Mouse (Mus musculus) left cerebral cortex, adult 9 months (tissue): ENCODE measurements around the gene Tulp3.
A peak's percentile ranks its signal among the peaks of the same experiment; 100 is the strongest.
"Not testable (repeated sequence)": the region's sequence is repeated elsewhere in the genome, so short reads cannot be mapped to it uniquely, and the experiment has no call there.

ENCODE experiments used
- DNase-seq, 2 experiments: peaks; one replicate each; pipeline ENCODE4 v3.0.0; 2022; ENCODE audit warnings: low spot score in 2 of 2

Tulp3 gene

DNA sequence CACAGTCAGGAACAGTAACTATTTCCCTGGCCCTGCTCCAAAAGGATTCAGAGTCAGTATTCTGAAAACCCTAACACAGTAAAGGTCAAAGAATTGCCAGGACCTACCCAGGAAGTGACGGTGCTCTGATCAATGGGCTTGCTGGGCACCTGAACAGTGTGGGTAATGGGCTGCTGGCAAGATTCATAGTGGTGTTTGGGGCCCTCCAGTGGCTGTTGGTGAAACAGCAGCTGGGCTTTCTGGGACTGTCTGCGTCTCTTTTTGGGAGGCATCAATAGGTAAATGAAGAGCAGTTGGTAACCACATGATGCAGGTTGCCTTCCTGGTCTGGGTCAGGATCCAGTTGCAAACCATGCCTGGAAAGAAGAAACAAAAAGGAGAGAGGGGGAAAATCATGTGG is 3.3 kb upstream of the Tulp3 start:
- DNase-seq: peak in 1 of 2 experiments; percentile 82

DNA sequence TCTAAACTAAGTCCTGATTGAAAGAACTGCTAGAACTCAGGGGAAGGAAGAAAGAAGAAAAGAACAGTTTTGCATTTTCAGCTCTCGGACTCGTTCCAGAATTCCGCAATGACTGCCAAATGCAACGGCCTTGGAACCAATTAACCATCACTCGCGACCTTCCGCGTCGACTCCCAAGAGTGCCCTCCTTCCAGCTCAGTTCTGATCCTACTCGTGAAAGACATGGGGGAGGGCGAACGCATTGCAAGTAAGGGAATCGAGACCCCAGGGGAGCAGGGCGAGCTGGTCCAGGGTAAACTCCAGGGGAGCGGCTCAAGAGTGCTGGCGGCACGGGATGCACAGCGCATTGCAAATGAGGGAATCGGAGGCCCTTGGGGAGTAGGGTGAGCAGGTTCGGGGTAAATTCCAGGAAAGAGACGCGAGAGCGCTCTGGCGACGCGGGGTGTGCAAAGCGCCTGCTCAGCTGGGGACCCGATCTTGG is 410 bp downstream of the Tulp3 start:
- peak in 1 of 2 experiments; percentile 56 for DNase-seq

DNA sequence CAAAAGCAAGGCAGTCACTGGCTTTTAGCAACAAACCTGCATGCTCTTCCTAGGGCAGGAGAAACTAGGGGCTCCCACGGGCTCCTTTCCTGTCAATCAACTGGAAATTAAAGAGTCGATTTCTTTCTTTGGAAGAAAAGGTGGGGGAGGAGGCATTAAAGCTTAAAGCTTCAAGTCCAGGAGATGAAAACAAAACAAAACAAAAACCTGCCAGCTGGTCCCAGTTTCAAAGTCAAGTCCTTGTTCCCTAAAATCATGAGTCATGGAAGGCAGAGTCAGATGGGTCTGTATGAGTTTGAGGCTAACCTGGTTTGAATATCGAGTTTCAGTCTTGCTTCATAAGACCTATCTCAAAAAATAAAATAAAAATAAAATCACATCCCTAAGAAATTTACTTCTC is 1.5 kb downstream of the Tulp3 start:
- no peak for DNase-seq

DNA sequence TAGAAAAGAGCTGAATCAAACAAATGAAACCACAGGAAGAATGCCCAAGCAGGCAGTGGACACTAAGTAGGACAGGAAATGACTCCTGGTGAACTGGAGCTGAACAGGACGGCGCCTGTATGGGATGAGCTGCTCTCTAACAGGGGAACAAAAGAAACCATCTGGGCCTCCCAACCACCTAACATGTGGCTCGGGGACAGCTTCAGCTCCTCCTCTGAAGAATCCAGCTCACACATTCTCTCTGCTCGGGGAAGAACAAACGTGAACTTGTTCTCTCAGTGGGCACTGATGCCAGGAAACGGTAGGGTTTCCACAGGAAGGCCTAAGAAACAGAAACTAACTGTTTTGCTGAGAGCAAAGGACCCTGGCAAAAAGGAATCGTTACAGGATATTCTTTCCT is 5.9 kb downstream of the Tulp3 start:
- peak in 1 of 2 experiments; percentile 40 for DNase-seq

DNA sequence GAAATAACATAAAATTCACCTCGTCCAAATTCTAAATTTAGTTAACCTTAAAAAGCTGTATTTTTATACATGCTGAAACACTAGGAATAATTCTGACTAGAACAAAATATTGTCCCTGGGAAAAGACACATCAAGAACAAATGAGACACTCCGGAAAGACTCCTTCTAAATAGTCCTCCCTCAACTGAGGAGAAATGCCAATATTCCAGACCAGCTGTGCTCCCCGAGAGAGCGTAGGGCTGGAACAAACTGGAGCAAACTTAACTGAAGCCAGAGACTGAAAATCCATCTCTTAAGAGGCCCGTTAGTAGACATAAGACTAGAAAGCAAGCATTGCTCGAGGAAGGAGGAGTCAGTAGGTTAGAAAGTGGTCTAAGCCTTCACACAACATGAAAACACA is 8.9 kb downstream of the Tulp3 start:
- no peak for DNase-seq

DNA sequence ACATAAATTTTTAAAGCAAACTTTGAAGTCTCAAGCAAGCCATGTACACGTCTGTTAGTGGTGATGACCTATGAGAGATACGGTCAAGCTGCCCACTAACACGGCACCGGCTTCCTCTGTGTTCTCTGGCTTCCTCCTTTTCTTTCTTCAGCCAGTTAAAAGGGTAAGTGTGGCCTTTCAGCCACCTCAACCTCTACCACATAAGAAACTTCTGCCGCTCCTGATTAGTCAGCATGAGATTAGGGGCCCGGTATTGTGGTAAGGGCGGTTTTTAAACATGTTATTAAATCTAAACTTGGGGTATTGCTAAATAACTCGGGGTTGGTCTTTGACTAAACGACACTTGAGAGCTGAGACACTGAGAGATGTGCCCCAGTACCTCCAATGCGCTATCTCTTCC is 10.0 kb downstream of the Tulp3 start:
- DNase-seq: no peak

DNA sequence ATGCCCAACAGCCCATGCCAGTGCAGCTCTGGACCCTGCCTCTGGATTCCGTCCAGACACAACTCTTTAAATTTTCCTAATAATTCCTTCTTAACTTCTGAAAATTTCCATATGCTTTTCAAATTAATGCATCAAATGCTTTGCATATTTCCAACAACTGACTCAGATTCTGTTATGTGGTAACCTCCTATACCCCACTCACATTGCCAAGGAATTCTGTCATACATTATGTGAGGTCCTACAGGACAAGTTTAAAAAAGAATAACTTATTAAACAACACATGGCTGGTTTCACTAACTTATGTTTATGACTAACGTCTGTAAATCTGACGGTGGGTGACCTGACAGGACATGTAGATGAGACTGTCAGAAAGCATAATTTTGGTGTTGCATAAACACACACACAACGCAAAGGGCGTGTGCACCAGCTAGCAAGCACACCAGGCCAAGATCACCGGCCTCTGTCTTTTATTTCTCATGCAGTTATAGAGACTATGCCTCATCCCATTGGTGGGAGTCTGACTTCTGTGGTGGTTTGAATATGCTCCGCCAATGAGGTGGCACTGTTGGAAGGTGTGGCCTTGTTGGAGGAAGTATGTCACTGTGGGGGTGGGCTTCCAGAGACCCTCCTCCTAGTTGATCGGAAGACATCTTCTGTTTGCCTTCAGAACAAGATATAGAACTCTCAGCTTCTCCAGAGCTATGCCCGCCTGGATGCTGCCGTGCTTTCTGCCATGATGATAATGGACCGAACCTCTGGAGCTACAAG is 13.5 kb downstream of the Tulp3 start:
- DNase-seq: no peak

DNA sequence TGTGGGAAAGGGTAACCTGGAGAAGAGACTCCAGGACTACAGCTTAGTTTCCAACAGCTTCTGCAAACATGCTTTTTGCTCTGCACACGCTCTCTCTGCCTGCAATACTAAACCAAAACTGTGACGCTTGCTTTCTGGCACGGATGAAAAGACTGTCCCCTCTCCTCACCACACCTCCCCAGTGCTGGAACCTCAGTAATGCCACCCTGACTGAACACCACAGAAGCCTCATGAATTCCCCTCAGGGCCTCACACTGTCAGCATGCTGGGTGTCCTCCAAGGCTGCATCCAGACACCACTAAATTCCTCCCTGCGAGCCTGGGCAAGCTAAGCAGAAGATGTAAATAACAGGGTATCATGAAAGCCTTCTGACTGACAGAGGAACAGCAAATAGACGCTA is 16.8 kb downstream of the Tulp3 start:
- DNase-seq: no peak

DNA sequence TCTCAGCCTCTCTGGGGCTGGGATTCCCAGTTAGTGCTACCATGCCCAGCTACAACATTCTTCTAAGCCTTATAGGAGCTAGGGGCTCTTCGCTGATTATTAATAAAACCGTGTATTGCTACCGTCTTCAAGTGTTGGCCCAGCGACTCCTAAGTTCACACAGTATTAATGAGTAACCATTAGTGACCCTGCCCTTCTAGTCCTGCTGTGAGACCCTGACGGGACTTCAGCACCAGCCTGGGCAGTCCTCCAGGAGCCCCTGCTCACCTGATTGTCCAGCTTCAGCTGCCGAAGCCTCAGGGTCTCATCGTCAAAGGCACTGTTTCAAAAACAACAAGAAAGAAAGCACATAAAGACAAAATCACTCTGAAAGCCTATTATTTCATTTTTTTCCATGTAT is 18.2 kb downstream of the Tulp3 start:
- DNase-seq: no peak

DNA sequence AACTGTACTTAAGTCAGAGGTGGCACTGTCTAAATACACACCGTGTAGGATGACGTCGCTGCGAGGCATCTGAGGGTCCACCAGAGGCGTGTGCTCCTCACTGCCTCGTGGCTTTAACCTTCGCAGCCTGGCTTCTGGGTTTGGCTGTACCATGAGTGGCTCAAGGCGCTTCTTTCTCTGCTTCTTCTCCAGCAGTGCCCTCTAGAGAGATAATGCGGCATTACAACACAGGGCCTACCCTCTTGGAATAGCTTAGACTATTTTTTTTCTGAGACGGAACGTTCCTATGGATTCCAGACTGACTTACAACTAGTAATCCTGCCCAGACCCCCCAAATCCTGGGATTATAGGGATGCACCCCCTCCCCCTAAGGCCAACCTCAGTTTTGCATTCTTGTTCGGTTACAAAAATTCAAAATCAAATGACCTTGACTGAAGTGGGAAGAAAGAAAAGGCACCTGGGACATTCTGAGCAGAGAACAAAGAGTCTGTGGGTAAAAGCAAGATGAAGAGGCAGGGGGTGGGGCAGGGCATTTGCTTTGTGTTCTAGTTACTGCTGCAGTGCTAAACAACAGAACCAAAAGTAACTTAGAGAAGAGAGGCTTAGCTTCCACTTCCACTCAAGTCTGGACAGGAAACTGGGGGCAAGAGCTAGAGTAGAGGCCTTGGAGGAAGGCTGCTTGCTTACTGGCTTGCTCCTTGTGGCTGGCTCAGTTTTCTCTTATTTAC is 21.1 kb downstream of the Tulp3 start:
- peak in 1 of 2 experiments; percentile 84 for DNase-seq

DNA sequence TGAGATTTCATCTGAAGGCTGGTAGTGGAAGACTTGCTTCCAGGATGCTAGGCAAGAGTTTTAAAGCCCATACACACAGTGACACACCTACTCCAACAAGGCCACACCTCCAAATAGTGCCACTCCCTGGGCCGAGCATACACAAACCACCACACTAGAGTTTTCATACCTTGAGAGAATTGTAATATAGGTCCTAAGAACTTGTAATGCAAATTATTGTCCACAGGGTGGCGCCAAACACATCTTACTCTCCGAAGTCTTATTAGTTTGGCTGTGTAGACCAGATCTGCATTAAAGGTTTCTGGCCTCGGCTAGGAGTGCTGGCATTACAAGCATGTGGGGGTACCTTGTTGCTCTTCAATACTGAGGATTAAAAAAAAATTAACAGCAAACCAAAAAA is 37.3 kb downstream of the Tulp3 start:
- DNase-seq: peak in 1 of 2 experiments; percentile 84

DNA sequence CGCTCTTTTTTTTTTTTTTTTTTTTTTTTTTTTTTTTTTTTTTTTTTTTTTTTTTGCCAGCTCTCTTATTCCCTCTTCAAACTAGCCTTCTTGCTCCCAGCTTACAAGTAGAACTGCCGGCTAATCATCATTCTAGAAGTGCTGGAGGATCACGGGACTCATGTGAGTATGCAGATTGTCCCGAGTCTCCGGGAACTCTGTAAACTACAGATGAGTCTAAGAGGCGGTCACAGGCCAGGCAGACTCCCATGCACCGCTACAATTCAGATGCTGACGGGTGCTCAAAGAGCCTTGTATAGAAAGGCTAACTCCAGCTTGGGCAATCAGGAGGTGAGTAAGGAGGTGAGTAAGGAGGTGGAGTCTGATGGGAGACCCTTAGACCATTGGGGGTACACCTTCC is 40.1 kb downstream of the Tulp3 start:
- no peak for DNase-seq

DNA sequence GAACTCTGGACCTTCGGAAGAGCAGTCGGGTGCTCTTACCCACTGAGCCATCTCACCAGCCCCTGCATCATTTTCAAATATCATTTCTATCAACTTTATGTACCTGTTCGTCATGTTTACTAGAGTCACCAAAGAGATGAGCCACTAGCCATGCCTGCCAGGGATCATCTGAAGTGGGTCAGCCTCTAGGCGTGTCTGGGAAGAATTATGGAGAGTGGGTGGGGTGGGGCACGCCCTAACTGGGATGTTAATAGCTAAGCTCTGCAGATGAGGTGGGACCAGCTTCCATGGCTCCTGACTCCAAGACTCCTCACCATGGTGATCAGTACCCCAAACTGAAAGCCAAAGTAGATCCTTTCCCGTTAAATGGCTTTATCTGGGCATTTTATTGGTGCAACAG is 40.9 kb downstream of the Tulp3 start:
- no peak for DNase-seq

DNA sequence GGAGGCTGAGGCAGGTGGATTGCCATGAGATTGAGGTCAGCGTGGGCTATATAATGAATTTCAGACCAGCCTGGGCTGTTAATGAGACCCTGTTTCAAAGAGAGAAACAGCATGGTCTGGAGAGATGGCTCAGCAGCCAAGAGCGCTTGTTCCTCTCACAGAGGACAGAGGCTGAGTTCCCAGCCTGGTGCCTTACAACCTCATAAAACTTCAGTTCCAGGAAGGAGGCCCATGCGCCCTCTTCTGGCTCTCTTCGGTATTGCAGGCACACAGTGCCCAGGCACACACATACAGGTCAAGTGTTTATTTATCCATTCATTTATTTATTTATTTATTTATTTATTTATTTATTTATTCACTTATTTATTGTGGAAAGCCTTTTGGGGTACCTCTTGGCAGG is 47.3 kb downstream of the Tulp3 start:
- DNase-seq: peak in 1 of 2 experiments; percentile 10

DNA sequence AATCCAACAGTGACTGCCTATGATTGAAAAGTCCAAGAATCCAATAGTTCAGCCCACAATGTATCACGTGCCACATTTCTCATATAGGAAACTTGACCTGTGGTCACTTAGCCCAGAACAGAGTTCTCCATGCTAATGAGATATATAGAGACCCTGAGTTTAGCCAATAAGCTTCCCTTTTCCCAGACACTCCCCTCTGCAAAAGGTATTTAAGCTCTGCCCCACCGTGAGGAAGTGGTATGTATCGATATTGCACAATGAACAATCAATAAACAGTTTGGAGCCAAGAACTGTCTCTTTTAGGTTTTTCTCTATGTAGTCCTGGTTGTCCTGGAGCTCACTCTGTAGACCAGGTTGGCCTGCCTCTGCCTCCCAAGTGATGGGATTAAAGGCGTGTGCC is 50.9 kb downstream of the Tulp3 start:
- DNase-seq: no peak

DNA sequence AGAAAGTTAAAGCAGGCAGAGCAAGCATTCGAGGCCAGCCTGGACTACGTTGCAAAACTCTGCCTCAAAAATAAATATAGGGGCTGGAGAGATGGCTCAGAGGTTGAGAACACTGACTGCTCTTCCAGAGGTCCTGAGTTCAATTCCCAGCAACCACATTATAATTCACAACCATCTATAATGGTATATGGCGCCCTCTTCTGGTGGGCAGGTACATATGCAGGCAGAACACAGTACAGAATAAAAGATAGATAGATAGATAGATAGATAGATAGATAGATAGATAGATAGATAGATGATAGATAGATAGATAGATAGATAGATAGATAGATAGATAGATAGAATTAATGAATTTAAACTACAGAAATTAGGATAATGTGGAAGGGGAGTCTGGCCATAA is 53.0 kb downstream of the Tulp3 start:
- not testable (repeated sequence) for DNase-seq

DNA sequence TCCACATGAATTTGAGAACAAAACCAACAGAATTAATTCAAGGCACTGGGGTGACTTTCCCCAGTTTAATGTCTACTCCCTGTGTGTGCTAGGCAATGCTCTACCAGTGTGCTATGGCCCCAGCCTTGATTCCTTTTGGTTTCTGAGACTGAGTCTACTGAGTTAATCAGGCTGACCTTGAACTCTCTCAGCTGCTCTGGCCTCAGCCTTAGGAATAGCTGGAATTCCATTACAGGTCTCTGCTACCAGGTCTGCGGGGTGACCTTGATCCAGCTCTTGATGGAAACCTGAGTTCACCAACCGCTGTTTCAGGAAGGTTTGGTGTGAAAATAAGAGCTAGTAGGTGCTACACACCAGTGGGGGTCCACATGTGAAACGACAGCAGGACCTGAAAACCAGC is 53.8 kb downstream of the Tulp3 start:
- DNase-seq: no peak

DNA sequence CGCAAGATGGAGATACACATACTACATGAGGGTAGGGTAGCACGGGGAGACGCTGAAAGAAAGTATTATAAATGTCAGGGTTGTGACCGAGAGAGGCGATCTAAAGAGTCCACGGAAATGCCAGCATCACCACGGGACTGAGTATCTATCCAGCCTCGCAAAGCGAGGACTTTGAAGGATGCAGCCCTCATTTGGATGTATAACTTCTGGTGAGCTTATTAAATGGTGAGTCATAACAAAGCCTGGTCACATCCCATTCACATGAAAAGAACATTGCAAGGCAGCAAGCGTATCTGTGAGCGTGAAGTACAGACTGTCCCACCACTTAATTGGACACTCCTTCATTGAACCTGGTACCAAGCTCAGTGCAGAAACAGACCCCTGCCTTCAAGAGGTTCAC is 54.2 kb downstream of the Tulp3 start:
- DNase-seq: no peak

DNA sequence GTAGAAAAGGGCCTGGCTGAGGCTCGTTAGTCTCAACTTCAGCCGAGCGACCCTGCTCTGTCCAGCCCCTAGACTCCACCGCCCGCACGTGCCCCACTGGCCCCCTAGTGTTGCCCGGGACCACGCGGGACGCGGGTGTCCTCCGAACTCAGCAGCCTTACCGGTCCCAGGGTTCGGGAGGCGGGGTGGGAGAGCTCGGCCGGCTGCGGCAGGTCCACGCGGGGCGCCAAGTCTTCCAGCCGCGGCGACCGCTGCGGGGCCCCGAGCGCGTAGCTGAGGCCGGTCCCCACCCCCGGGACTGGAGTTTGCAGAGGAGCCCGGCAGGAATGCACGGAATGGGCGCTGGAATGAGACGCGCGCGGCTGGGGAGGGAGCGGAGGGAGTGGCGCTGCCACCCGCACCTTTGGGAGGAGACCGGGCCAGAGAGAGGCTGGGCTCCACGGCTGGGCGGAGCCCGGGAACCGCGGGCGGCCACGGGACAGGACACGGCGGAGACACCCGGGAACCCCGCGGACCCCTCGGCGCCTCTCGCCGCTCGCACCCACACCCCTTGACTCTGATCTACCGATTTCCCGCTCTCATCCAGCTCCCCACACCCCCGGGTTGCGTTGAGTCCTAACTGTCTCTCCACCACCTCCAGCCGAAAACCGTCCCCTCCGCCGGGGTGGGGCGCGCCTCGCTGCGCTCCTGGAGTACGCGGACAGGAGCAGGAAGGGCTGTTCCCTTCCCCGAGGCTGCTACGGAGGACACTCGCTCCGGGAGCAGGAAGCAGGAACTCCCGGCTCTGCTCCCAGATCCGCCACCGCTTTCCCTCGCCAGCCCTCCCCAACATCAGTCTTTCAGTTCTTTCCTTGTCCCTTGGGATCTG is 55.3 kb downstream of the Tulp3 start, which contains the start of gene Tead4:
TSS of gene Tead4 (minus strand) at position 690 of the 868 bp plus-strand sequence.
- DNase-seq: no peak

DNA sequence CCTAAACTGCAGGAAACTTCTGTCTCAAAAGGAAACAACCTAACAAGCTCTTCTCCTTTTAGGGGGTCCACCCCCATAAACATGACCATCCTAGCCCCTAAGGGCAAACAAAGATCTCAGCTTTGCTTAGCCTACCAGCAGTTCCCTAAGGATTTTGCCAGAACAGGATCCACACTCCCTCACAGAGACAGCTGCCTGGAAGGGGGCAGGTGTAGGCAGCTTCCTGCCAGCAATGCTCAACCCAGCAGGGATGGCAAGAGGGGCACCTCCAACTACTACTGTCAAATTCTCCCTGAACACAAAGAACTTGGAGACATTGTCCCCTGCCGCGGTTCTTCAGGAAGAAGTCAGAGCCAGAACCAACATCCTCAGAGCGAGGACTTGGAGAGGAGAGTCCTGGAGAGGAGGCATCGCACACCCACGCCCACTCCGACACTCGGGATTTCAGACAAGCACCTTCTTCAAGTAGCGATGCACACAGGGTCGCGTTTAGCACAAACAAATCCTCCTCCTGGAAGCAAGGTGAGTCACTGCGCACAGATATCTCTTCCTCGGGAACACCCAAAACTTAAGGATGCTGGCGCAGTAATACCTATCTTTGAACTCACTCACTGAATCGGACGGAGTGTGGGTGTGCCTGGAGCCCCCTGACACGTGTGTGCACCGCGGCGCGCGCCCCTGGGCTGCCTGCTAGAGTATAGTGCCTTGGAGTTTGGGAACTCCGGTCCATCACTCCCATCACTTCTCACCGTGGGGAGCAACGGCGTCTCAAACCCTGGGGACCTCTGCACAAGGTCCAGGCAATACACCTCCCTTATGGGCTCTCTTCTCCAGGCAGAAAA is 56.1 kb downstream of the Tulp3 start:
- DNase-seq: no peak

DNA sequence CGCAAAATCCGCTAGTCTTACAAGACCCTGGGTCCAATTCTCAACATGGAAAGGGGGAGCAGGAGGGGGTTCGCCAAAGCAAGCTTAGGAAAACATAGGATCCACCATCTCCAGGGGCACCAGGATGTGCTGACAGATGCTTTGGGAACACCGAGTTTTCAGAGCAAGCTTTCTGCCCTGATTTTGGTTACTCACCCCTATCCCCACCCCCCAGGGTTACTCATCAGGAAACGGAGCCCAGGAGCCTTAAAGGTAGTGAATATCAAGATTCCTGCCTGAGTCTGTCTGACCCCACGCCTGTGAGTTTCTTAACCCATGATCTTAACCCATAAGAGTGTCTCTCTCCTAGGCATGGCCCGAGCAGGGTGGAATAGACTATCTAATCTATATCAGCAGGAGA is 57.4 kb downstream of the Tulp3 start:
- DNase-seq: no peak
